Mouse (Mus musculus): ENCODE results near the gene Atp6v0a4. TPM values are rescaled to one million over a fixed set of nuclear protein-coding genes. Genes with fewer than 3 reads are reported as not detected.
A peak's percentile ranks its signal among the peaks of the same experiment; 100 is the strongest.

The Atp6v0a4 gene
- polyA plus RNA-seq, 1 experiment from 2014 or later: 0.15 TPM

- no peak for ATAC-seq
- H3K4me2 ChIP-seq: no peak overlapping the region
- no peak overlapping the region for H3K27ac ChIP-seq
- H3K27me3 ChIP-seq: no peaks in the 10 kb centered on the region
- no peaks in the 10 kb centered on the region for H3K9me3 ChIP-seq (replicated peaks)
- no peaks in the 10 kb centered on the region for H3K36me3 ChIP-seq (ENCODE audit: poor library complexity, severe bottlenecking)
- H3K4me1 ChIP-seq: peaks cover 2% of the 10 kb centered on the region; the same call in 1 of the 2 replicates
- WGBS: 72% methylated on average over 2 of the region's 2 CpGs
- no peak overlapping the region for H3K9ac ChIP-seq
- H3K4me3 ChIP-seq: no peak overlapping the region
These were observed 96.2 kb downstream of the Atp6v0a4 start for GRCm38 (mm10) chr6:38028205-38028604.

GRCm38 (mm10) chr6:38027771-38028170 lies 96.6 kb downstream of the Atp6v0a4 start:
- Histone ChIP-seq H3K4me1 (peaks cover 2% of the 10 kb centered on the region; the same call in 1 of the 2 replicates), H3K27me3 (no peaks in the 10 kb centered on the region), H3K27ac (no peak overlapping the region), H3K9me3 (replicated peaks) (no peaks in the 10 kb centered on the region), H3K36me3 (ENCODE audit: poor library complexity, severe bottlenecking) (no peaks in the 10 kb centered on the region), H3K9ac (no peak overlapping the region), H3K4me2 (no peak overlapping the region), H3K4me3 (no peak overlapping the region)
- 78% methylated on average over 1 of the region's 1 CpGs for WGBS
- no peak for ATAC-seq

GRCm38 (mm10) chr6:38023284-38023683 lies 101.1 kb downstream of the Atp6v0a4 start:
- Histone ChIP-seq H3K4me2 (no peak overlapping the region), H3K27me3 (no peaks in the 10 kb centered on the region), H3K9ac (no peak overlapping the region), H3K27ac (no peak overlapping the region), H3K4me1 (no peaks in the 10 kb centered on the region), H3K9me3 (replicated peaks) (no peaks in the 10 kb centered on the region), H3K36me3 (ENCODE audit: poor library complexity, severe bottlenecking) (no peaks in the 10 kb centered on the region), H3K4me3 (no peak overlapping the region)
- WGBS: 65% methylated on average over 7 of the region's 7 CpGs
- no peak for ATAC-seq

GRCm38 (mm10) chr6:38021406-38021805 lies 103.0 kb downstream of the Atp6v0a4 start:
- WGBS: 87% methylated on average over 7 of the region's 7 CpGs
- H3K4me1 ChIP-seq: no peaks in the 10 kb centered on the region
- H3K4me2 ChIP-seq: no peak overlapping the region
- H3K9me3 ChIP-seq (replicated peaks): 0 out of 2 replicates have a peak, but pooled peaks cover 3% of the 10 kb centered on the region
- H3K36me3 ChIP-seq (ENCODE audit: poor library complexity, severe bottlenecking): no peaks in the 10 kb centered on the region
- no peaks in the 10 kb centered on the region for H3K27me3 ChIP-seq
- no peak for ATAC-seq
- H3K27ac ChIP-seq: no peak overlapping the region
- no peak overlapping the region for H3K4me3 ChIP-seq
- H3K9ac ChIP-seq: no peak overlapping the region

- WGBS: 70% methylated on average over 2 of the region's 2 CpGs
- no peak overlapping the region for H3K27ac ChIP-seq
These were observed 111.6 kb downstream of the Atp6v0a4 start for GRCm38 (mm10) chr6:38012829-38013228.

GRCm38 (mm10) chr6:38007459-38007858 lies 116.9 kb downstream of the Atp6v0a4 start:
- WGBS: 12% methylated on average over 6 of the region's 6 CpGs
- no peak overlapping the region for H3K27ac ChIP-seq
- ATAC-seq: peak; percentile 83

More at GRCm38 (mm10) chr6:38012829-38013228, 111.6 kb downstream of the Atp6v0a4 start:
- no peaks in the 10 kb centered on the region for H3K27me3 ChIP-seq
- H3K4me1 ChIP-seq: no peaks in the 10 kb centered on the region
- H3K4me2 ChIP-seq: no peak overlapping the region
- no peak overlapping the region for H3K9ac ChIP-seq
- H3K4me3 ChIP-seq: no peak overlapping the region
- H3K9me3 ChIP-seq (replicated peaks): 0 out of 2 replicates have a peak, but pooled peaks cover 3% of the 10 kb centered on the region
- no peak for ATAC-seq
- no peaks in the 10 kb centered on the region for H3K36me3 ChIP-seq (ENCODE audit: poor library complexity, severe bottlenecking)

More at GRCm38 (mm10) chr6:38007459-38007858, 116.9 kb downstream of the Atp6v0a4 start:
- no peaks in the 10 kb centered on the region for H3K4me1 ChIP-seq
- no peak overlapping the region for H3K9ac ChIP-seq
- no peak overlapping the region for H3K4me2 ChIP-seq
- H3K36me3 ChIP-seq (ENCODE audit: poor library complexity, severe bottlenecking): no peaks in the 10 kb centered on the region
- H3K4me3 ChIP-seq: no peak overlapping the region
- no peaks in the 10 kb centered on the region for H3K27me3 ChIP-seq
- H3K9me3 ChIP-seq (replicated peaks): no peaks in the 10 kb centered on the region

Other genes with a start within 250 kb of the Atp6v0a4 start
- gene Svopl, start 77.6 kb downstream of the Atp6v0a4 start, polyA plus RNA-seq (2015; fragmentation: Nextera tagmentation; extraction: Ambion mirVana): 0.36 and 0.93 TPM in 2 replicates
- gene Tmem213, start 15.3 kb downstream of the Atp6v0a4 start, polyA plus RNA-seq (2015; fragmentation: Nextera tagmentation; extraction: Ambion mirVana): not detected in 2 replicates
- 10.9 and 12.4 TPM in 2 replicates for gene D630045J12Rik, start 129.4 kb upstream of the Atp6v0a4 start, polyA plus RNA-seq (2015; fragmentation: Nextera tagmentation; extraction: Ambion mirVana)
- gene Zc3hav1l, start 174.7 kb upstream of the Atp6v0a4 start, polyA plus RNA-seq (2015; fragmentation: Nextera tagmentation; extraction: Ambion mirVana): 8.2 and 8.7 TPM in 2 replicates
- 0.75 and 1.0 TPM in 2 replicates for gene Zc3hav1, start 230.0 kb upstream of the Atp6v0a4 start, polyA plus RNA-seq (2015; fragmentation: Nextera tagmentation; extraction: Ambion mirVana)